Mouse (Mus musculus) kidney, embryonic 16.5 days (tissue): ENCODE measurements at regions not wholly inside any gene's neighbourhood (a gene's known extent, or its start where the extent isn't known, plus 50 kb on each side); places are given as distances from the start of the nearest gene placed in this dataset.

Experiments
- ATAC-seq: fragments of 200-750 bp; cut with Nextera tagmentation; 2 replicates; pipeline ENCODE4 v1.8.0; 2017; ENCODE audit warnings: moderate TSS enrichment; ENCODE audit not compliant: low FRiP score, low TSS enrichment
- H3K27ac ChIP-seq: fragments of 300-500 bp; sonication (generic); 2 replicates; pipeline ENCODE4 v1.5.1; 2014; ENCODE audit warnings: low read length
- H3K27me3 ChIP-seq: fragments of 300-500 bp; sonication (generic); 2 replicates; pipeline ENCODE4 v1.6.1; 2014; ENCODE audit warnings: low read length, control low read depth, mixed read lengths; ENCODE audit not compliant: insufficient read depth
- H3K36me3 ChIP-seq: fragments of 300-500 bp; sonication (generic); 2 replicates; pipeline ENCODE4 v1.6.1; 2014; ENCODE audit warnings: low read length, control low read depth, mixed read lengths; ENCODE audit not compliant: insufficient read depth
- H3K4me1 ChIP-seq: fragments of 300-500 bp; sonication (generic); 2 replicates; pipeline ENCODE4 v1.6.1; 2014; ENCODE audit warnings: low read length, control low read depth, mixed read lengths; ENCODE audit not compliant: insufficient read depth
- H3K4me2 ChIP-seq: fragments of 300-500 bp; sonication (generic); replicated peaks from 2 replicates; pipeline ENCODE4 v1.6.1; 2014; ENCODE audit warnings: low read depth, low read length
- H3K4me3 ChIP-seq: fragments of 300-500 bp; sonication (generic); 2 replicates; pipeline ENCODE4 v1.5.1; 2014; ENCODE audit warnings: mild to moderate bottlenecking, low read length
- H3K9ac ChIP-seq: fragments of 300-500 bp; sonication (generic); replicated peaks from 2 replicates; pipeline ENCODE4 v1.6.1; 2014; ENCODE audit warnings: low read length
- H3K9me3 ChIP-seq: fragments of 300-500 bp; sonication (generic); 2 replicates; pipeline ENCODE4 v1.6.1; 2016; ENCODE audit warnings: low read length, control low read depth
- WGBS: fragments of 180-500 bp; shearing (Covaris S2); extraction: QIAGEN DNeasy Blood & Tissue Kit; methylation state at CpG from one replicate; pipeline ENCODE4 v1.1.7; 2014; 5-methylcytosine and 5-hydroxymethylcytosine counted together

GRCm38 (mm10) chr6:147318106-147318505 is 54.1 kb upstream of the Pthlh start:
- no peak for ATAC-seq
- Histone ChIP-seq H3K27me3 (no peaks in the 10 kb centered on the region), H3K4me1 (no peaks in the 10 kb centered on the region), H3K4me3 (no peak overlapping the region), H3K4me2 (no peak overlapping the region), H3K9me3 (no peaks in the 10 kb centered on the region), H3K9ac (no peak overlapping the region), H3K36me3 (no peaks in the 10 kb centered on the region), H3K27ac (no peak overlapping the region)
- 73% methylated on average over 2 of the region's 2 CpGs for WGBS

- H3K9ac ChIP-seq, result no peak overlapping the region
- WGBS, result 48% methylated on average over 11 of the region's 11 CpGs
- no peaks in the 10 kb centered on the region for H3K36me3 ChIP-seq
- H3K4me3 ChIP-seq, result no peak overlapping the region
- H3K27ac ChIP-seq, result peak overlapping the region; percentile 68
- H3K4me2 ChIP-seq, result no peak overlapping the region
- ATAC-seq, result peak; percentile 90
- H3K9me3 ChIP-seq, result no peaks in the 10 kb centered on the region
- H3K27me3 ChIP-seq, result no peaks in the 10 kb centered on the region
- no peaks in the 10 kb centered on the region for H3K4me1 ChIP-seq
These were observed 52.9 kb upstream of the Pthlh start for GRCm38 (mm10) chr6:147316702-147317468.

GRCm38 (mm10) chr6:147316140-147316539 is 52.2 kb upstream of the Pthlh start:
- no peak for ATAC-seq
- no peak overlapping the region for H3K4me3 ChIP-seq
- no peak overlapping the region for H3K9ac ChIP-seq
- no peaks in the 10 kb centered on the region for H3K4me1 ChIP-seq
- no peak overlapping the region for H3K4me2 ChIP-seq
- no peak overlapping the region for H3K27ac ChIP-seq
- H3K27me3 ChIP-seq, result no peaks in the 10 kb centered on the region
- H3K9me3 ChIP-seq, result no peaks in the 10 kb centered on the region
- H3K36me3 ChIP-seq, result no peaks in the 10 kb centered on the region
- 50% methylated on average over 3 of the region's 3 CpGs for WGBS

DNA sequence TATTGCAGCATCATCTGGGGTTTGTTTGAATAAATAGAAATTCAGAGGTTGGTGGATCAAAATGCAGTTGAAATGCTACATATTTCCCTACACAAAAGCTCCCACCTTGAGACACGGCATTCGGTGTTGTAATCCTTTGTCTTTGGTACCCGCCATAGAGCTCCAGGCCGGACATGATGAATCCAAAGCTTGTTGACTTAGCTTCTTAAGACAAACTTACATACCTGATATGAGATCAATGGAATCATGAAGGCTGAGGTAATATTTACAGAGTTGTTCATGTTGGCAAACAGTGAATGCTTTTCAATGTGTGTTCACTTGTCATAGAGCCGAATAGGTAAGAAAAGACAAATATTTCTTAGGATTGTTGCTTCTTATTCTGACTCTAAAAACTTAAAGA is 51.2 kb upstream of the Pthlh start:
- Histone ChIP-seq H3K4me1 (no peaks in the 10 kb centered on the region), H3K27ac (no peak overlapping the region), H3K4me3 (no peak overlapping the region), H3K9me3 (no peaks in the 10 kb centered on the region), H3K36me3 (no peaks in the 10 kb centered on the region), H3K27me3 (no peaks in the 10 kb centered on the region), H3K9ac (no peak overlapping the region), H3K4me2 (no peak overlapping the region)
- WGBS, result 93% methylated on average over 5 of the region's 5 CpGs
- ATAC-seq, result no peak
